In the genomic region with DNA sequence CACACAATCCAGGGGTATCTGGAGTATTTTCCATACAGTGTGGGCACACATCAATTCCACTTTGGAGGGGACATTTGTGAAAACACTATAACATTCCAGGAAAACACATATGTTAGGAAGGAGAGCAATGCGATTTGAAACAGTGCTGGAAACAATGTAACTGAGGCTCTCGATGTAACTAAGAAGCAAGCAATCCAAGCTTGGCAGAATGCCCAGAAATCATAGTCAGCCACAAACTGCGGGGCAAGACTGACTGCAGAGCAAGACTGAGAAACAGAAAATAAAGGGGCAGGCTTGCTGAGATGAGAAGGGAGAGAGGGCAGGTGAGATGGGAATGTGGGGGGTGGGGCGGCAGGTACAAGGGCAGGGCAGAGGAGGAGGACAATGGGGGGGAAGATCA, we compare ENCODE assay signal across 7 mouse cellular contexts. TPM values are rescaled to one million over a fixed set of nuclear protein-coding genes. Genes with fewer than 3 reads are reported as not detected.
DNase-seq lines count a peak whose midpoint lies in the region; ATAC-seq and TF ChIP-seq lines count a peak whose summit lies in the region.

No protein-coding gene starts in this region.

- no peak overlapping the region for H3K9ac ChIP-seq in neural tube, embryonic 13.5 days

- intact Hi-C loops in left cerebral cortex, postnatal 25 days (cut with DNase I), result no loop called here

- TF ChIP-seq CTCF in kidney, adult 2 months (conservative IDR thresholded peaks at IDR 0.05; ENCODE audit: insufficient read depth, insufficient read length, low read depth, low read length), result no peak

- H3K4me3 ChIP-seq in kidney, adult 2 months (ENCODE audit: insufficient read depth, low read depth, low read length), result no peak overlapping the region
- no peak overlapping the region for H3K4me3 ChIP-seq in neural tube, embryonic 13.5 days

- no peak overlapping the region for H3K4me2 ChIP-seq in neural tube, embryonic 13.5 days

- no peak overlapping the region for H3K27ac ChIP-seq in kidney, adult 2 months (ENCODE audit: insufficient read depth, low read depth, low read length)
- peak overlapping the region; percentile 62 for H3K27ac ChIP-seq in neural tube, embryonic 13.5 days (replicated peaks)

- H3K27me3 ChIP-seq in kidney, adult 2 months (replicated peaks; ENCODE audit: control insufficient read depth, insufficient read depth, low read length), result no peaks in the 10 kb centered on the region
- no peaks in the 10 kb centered on the region for H3K27me3 ChIP-seq in neural tube, embryonic 13.5 days

- 18% methylated on average over 4 of the region's 4 CpGs for WGBS in kidney, adult 2 months
- WGBS in neural tube, embryonic 13.5 days, result 29% methylated on average over 4 of the region's 4 CpGs

- no peaks in the 10 kb centered on the region for H3K36me3 ChIP-seq in kidney, adult 2 months (ENCODE audit: control insufficient read depth, insufficient read depth, low read length)
- no peaks in the 10 kb centered on the region for H3K36me3 ChIP-seq in neural tube, embryonic 13.5 days

- peak; percentile 20 for DNase-seq in R1 (ENCODE audit: low read depth, low spot score)
- peak; percentile 49 for DNase-seq in adrenal gland, postnatal 25 days
- DNase-seq in gastrocnemius, postnatal 10 days, result peak; percentile 58
- peak; percentile 76 for DNase-seq in kidney, adult 2 months
- peak; percentile 80 to 85 for DNase-seq in left cerebral cortex, postnatal 25 days (ENCODE audit: low spot score in 2 of 2)
- no peak for DNase-seq in thymus, postnatal 14 days

- no peak for TF ChIP-seq POLR2A in kidney, adult 2 months (IDR thresholded peaks at IDR 0.05; ENCODE audit: low read depth, low read length)

- H3K9me3 ChIP-seq in neural tube, embryonic 13.5 days, result no peaks in the 10 kb centered on the region

- no peaks in the 10 kb centered on the region for H3K4me1 ChIP-seq in kidney, adult 2 months (ENCODE audit: control insufficient read depth, insufficient read depth, low read length)
- peaks cover 55% of the 10 kb centered on the region for H3K4me1 ChIP-seq in neural tube, embryonic 13.5 days (replicated peaks)

- 0 out of 2 replicates have a peak, but pooled peaks have one; percentile 23 for ATAC-seq in neural tube, embryonic 13.5 days (ENCODE audit: low read depth)

RNA-seq across cellular contexts. Expression of a gene that starts 19.7 kb away (rescaled TPM):
- 15.5 and 15.8 TPM in 2 replicates for total RNA-seq in adrenal gland, postnatal 25 days (2021)
- 1 to 10 TPM; 5.4 to 8.1 TPM for total RNA-seq in gastrocnemius, postnatal 10 days (2021)
- 2.8 and 2.9 TPM in 2 replicates for polyA plus RNA-seq in kidney, adult 2 months (2012; rRNA removed)
- 1 to 10 TPM; 2.1 to 2.6 TPM for total RNA-seq in left cerebral cortex, postnatal 25 days (2021)
- 12.6 and 14.2 TPM in 2 replicates for polyA plus RNA-seq in neural tube, embryonic 13.5 days (2015; fragmentation: Nextera tagmentation; extraction: Ambion mirVana)
